Mouse (Mus musculus) heart, embryonic 13.5 days (tissue): ENCODE results near the gene Fbxw21. TPM values are rescaled to one million over a fixed set of nuclear protein-coding genes. Genes with fewer than 3 reads are reported as not detected.

ENCODE experiments used
- polyA plus RNA-seq: library from polyadenylated mRNA; unstranded; fragments of >200 nt; fragmentation: Nextera tagmentation; extraction: Ambion mirVana; gene quantifications from 2 replicates; pipeline ENCODE4 v1.2.1, GENCODE M21; 2015

Gene Fbxw21
- polyA plus RNA-seq, 1 experiment from 2014 or later: not detected

Other genes starting within 250 kb of the Fbxw21 start
- gene Tmem89, start 247.4 kb downstream of the Fbxw21 start, polyA plus RNA-seq: not detected in 2 replicates
- gene Uqcrc1, start 225.4 kb downstream of the Fbxw21 start, polyA plus RNA-seq: 749 and 828 TPM in 2 replicates
- gene Col7a1, start 208.5 kb downstream of the Fbxw21 start, polyA plus RNA-seq: 0.82 and 1.3 TPM in 2 replicates
- gene Ucn2, start 176.0 kb downstream of the Fbxw21 start, polyA plus RNA-seq: not detected in 2 replicates
- gene Pfkfb4, start 170.3 kb downstream of the Fbxw21 start, polyA plus RNA-seq: 2.8 and 2.9 TPM in 2 replicates
- gene Shisa5, start 123.5 kb downstream of the Fbxw21 start, polyA plus RNA-seq: 63.6 and 69.3 TPM in 2 replicates
- 7.7 and 10.9 TPM in 2 replicates for gene Trex1, start 102.3 kb downstream of the Fbxw21 start, polyA plus RNA-seq
- 16.6 and 18.0 TPM in 2 replicates for gene Atrip, start 87.9 kb downstream of the Fbxw21 start, polyA plus RNA-seq
- gene Ccdc51, start 79.5 kb downstream of the Fbxw21 start, polyA plus RNA-seq: 12.4 and 16.7 TPM in 2 replicates
- 568 and 620 TPM in 2 replicates for gene Tma7, start 79.5 kb downstream of the Fbxw21 start, polyA plus RNA-seq
- 7.1 and 8.2 TPM in 2 replicates for gene Plxnb1, start 66.7 kb downstream of the Fbxw21 start, polyA plus RNA-seq
- gene Fbxw13, start 33.9 kb upstream of the Fbxw21 start, polyA plus RNA-seq: not detected in 2 replicates
- not detected in 2 replicates for gene Fbxw20, start 72.7 kb upstream of the Fbxw21 start, polyA plus RNA-seq
- gene Fbxw14, start 125.6 kb upstream of the Fbxw21 start, polyA plus RNA-seq: not detected in 2 replicates
- gene Fbxw28, start 177.6 kb upstream of the Fbxw21 start, polyA plus RNA-seq: not detected in 2 replicates
- not detected in 2 replicates for gene Fbxw22, start 242.3 kb upstream of the Fbxw21 start, polyA plus RNA-seq